Mouse (Mus musculus): ENCODE data around the gene Cmss1. TPM values are rescaled to one million over a fixed set of nuclear protein-coding genes. Genes with fewer than 3 reads are reported as not detected.

Gene Cmss1
- polyA plus RNA-seq, 2 experiments: 6.0 to 23.0 TPM

DNA sequence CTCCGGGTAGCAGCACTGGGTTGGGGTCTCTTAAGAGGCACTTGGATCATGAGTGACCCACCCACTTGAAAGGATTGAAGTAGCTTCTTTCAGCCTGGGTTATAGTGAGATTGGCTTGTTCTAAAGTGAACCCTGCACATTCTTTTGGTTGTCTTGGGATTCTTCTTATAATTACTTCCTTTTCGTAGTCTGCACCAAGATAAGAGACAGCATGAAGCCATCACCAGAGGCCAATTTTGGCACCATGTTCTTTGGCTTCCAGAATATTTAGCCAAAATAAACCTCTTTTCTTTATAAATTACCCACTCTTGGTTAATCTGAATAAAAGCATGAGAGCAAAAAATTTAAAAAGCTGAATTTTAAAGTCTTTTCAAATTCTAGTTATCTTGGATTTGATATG is 136.8 kb downstream of the Cmss1 start:
- Histone ChIP-seq H3K36me3 (replicated peaks; ENCODE audit: control insufficient read depth, insufficient read depth, low read depth) (no peaks in the 10 kb centered on the region), H3K27me3 (ENCODE audit: control insufficient read depth, insufficient read depth, low read length) (no peaks in the 10 kb centered on the region), H3K4me1 (replicated peaks; ENCODE audit: control insufficient read depth in 2 of 2, insufficient read depth in 2 of 2, low read length in 1 of 2) (no peaks in the 10 kb centered on the region; a peak in 1 of 4 replicates), H3K9ac (replicated peaks) (no peak overlapping the region), H3K4me3 (ENCODE audit: insufficient read depth in 1 of 2, low read depth in 2 of 2, low read length in 2 of 2) (no peak overlapping the region), H3K27ac (no peak overlapping the region), H3K4me2 (ENCODE audit: low read depth) (no peak overlapping the region), H3K9me3 (ENCODE audit: control insufficient read depth, low read length) (no peaks in the 10 kb centered on the region)
- TF ChIP-seq EP300 (IDR thresholded peaks at IDR 0.05; ENCODE audit: low read depth) (no peak), CTCF (IDR thresholded peaks at IDR 0.05; ENCODE audit: low read depth) (no peak)
- ATAC-seq (ENCODE audit: insufficient read depth): no peak
- DNase-seq (ENCODE audit: low read depth in 3 of 3, low spot score in 3 of 3): no peak
- WGBS (ENCODE audit: insufficient replicate concordance): 57% methylated on average over 2 of the region's 2 CpGs

DNA sequence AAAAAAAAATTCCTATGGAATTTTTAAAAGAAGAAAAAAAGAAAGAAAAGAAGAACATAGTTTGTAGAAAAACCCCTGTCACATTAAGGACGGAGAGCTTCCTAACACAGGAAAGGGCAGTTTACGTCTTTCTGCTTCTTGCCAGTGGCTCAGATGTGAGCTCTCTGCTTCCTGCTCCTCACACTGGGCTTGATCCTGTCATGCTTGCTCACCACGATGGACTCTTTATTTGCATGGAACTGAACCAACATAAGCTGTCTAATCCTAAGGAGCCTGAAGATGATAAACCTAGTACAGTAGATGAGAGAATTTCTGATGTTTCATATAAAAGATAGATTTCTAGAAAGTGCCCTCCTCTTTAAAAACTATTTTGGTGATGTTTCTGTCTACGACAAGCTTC is 137.4 kb downstream of the Cmss1 start:
- no peak overlapping the region for H3K4me2 ChIP-seq (ENCODE audit: low read depth)
- H3K9ac ChIP-seq (replicated peaks): no peak overlapping the region
- no peak overlapping the region for H3K4me3 ChIP-seq (ENCODE audit: insufficient read depth in 1 of 2, low read depth in 2 of 2, low read length in 2 of 2)
- TF ChIP-seq CTCF (IDR thresholded peaks at IDR 0.05; ENCODE audit: low read depth) (no peak), EP300 (IDR thresholded peaks at IDR 0.05; ENCODE audit: low read depth) (no peak)
- no peaks in the 10 kb centered on the region for H3K9me3 ChIP-seq (ENCODE audit: control insufficient read depth, low read length)
- H3K27ac ChIP-seq: no peak overlapping the region
- no peaks in the 10 kb centered on the region for H3K36me3 ChIP-seq (replicated peaks; ENCODE audit: control insufficient read depth, insufficient read depth, low read depth)
- ATAC-seq (ENCODE audit: insufficient read depth) (no peak), DNase-seq (ENCODE audit: low read depth in 3 of 3, low spot score in 3 of 3) (no peak)
- no peaks in the 10 kb centered on the region for H3K27me3 ChIP-seq (ENCODE audit: control insufficient read depth, insufficient read depth, low read length)
- no peaks in the 10 kb centered on the region; a peak in 1 of 4 replicates for H3K4me1 ChIP-seq (replicated peaks; ENCODE audit: control insufficient read depth in 2 of 2, insufficient read depth in 2 of 2, low read length in 1 of 2)
- 50% methylated on average over 4 of the region's 4 CpGs for WGBS (ENCODE audit: insufficient replicate concordance)

DNA sequence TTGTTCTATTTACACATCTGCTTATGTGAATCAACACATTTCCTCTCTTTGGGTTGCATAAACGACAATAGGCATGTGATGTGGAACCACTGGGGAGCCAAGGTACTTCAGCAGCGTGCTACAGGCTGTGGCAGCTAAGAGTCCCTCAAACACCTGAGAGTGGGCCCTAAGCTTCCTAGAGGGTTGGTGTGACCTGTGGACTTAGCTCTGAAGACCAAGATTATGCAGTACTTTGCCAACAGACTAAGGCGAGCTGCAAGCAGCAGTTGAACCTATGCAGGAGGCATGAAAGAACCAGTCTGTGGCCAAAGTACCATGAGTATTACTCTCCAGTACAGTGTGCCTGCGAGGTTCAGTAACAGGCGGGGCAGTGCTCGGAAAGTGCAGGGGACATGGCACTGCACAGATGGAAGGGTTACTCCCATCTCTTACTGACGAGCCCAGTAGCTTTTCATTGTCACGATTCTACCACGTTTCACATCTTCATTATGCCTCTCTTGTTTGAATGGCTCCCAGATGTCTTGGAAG is 141.2 kb downstream of the Cmss1 start:
- no peaks in the 10 kb centered on the region for H3K27me3 ChIP-seq (ENCODE audit: control insufficient read depth, insufficient read depth, low read length)
- no peak overlapping the region for H3K4me2 ChIP-seq (ENCODE audit: low read depth)
- no peak overlapping the region for H3K4me3 ChIP-seq (ENCODE audit: insufficient read depth in 1 of 2, low read depth in 2 of 2, low read length in 2 of 2)
- DNase-seq (ENCODE audit: low read depth in 3 of 3, low spot score in 3 of 3) (no peak), ATAC-seq (ENCODE audit: insufficient read depth) (no peak)
- H3K9me3 ChIP-seq (ENCODE audit: control insufficient read depth, low read length): no peaks in the 10 kb centered on the region
- no peak overlapping the region for H3K9ac ChIP-seq (replicated peaks)
- H3K4me1 ChIP-seq (replicated peaks; ENCODE audit: control insufficient read depth in 2 of 2, insufficient read depth in 2 of 2, low read length in 1 of 2): no peaks in the 10 kb centered on the region; a peak in 1 of 4 replicates
- WGBS (ENCODE audit: insufficient replicate concordance): 75% methylated on average over 9 of the region's 9 CpGs
- H3K36me3 ChIP-seq (replicated peaks; ENCODE audit: control insufficient read depth, insufficient read depth, low read depth): no peaks in the 10 kb centered on the region
- H3K27ac ChIP-seq: no peak overlapping the region
- TF ChIP-seq CTCF (IDR thresholded peaks at IDR 0.05; ENCODE audit: low read depth) (no peak), EP300 (IDR thresholded peaks at IDR 0.05; ENCODE audit: low read depth) (no peak)

DNA sequence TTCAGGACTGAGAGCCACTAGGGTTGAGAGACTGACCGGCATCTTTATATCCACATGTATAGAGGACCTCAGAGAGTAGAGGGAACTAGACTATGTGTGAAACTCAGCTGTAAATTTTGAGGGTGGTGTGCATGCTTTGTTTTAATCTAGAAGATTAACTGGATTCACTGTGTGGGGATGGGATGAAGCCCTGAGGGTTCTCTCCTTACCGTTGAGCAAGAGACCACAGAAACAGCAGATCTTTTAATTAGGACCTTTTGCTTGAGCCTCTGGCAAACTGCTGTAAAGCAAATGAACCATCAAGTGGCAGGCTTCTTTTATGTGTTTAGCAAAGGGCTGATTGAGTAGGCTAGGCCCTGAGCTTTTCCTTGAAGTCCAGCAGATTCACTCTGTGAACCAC is 150.7 kb downstream of the Cmss1 start:
- no peak overlapping the region for H3K4me2 ChIP-seq (ENCODE audit: low read depth)
- no peaks in the 10 kb centered on the region for H3K36me3 ChIP-seq (replicated peaks; ENCODE audit: control insufficient read depth, insufficient read depth, low read depth)
- ATAC-seq (ENCODE audit: insufficient read depth) (no peak), DNase-seq (ENCODE audit: low read depth in 3 of 3, low spot score in 3 of 3) (no peak)
- WGBS (ENCODE audit: insufficient replicate concordance): 54% methylated on average over 2 of the region's 2 CpGs
- H3K4me1 ChIP-seq (replicated peaks; ENCODE audit: control insufficient read depth in 2 of 2, insufficient read depth in 2 of 2, low read length in 1 of 2): no peaks in the 10 kb centered on the region
- no peak overlapping the region for H3K27ac ChIP-seq
- no peaks in the 10 kb centered on the region for H3K27me3 ChIP-seq (ENCODE audit: control insufficient read depth, insufficient read depth, low read length)
- no peaks in the 10 kb centered on the region for H3K9me3 ChIP-seq (ENCODE audit: control insufficient read depth, low read length)
- H3K9ac ChIP-seq (replicated peaks): no peak overlapping the region
- TF ChIP-seq CTCF (IDR thresholded peaks at IDR 0.05; ENCODE audit: low read depth): no peak
- TF ChIP-seq EP300 (IDR thresholded peaks at IDR 0.05; ENCODE audit: low read depth): no peak
- no peak overlapping the region for H3K4me3 ChIP-seq (ENCODE audit: insufficient read depth in 1 of 2, low read depth in 2 of 2, low read length in 2 of 2)

DNA sequence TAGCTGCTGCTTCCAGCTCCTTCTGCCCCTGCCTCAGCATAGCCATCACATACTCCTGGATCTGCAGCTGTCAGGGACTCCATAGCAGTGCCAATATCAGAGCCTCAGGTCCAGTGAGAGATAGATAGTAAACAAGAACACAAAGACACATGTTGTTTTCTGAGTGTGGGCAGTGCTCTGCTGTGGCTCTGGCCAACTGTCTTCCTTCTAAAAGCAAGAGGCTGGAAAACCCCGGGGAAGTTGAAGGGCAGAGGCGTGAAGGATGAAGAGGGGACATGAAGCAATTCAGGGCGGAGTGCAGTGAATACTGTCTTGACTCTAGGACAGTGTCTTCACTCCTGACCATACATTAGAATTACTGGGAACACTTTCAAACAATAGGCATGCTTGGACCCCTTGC is 151.1 kb downstream of the Cmss1 start:
- Histone ChIP-seq H3K9ac (replicated peaks) (no peak overlapping the region), H3K36me3 (replicated peaks; ENCODE audit: control insufficient read depth, insufficient read depth, low read depth) (no peaks in the 10 kb centered on the region), H3K4me1 (replicated peaks; ENCODE audit: control insufficient read depth in 2 of 2, insufficient read depth in 2 of 2, low read length in 1 of 2) (no peaks in the 10 kb centered on the region), H3K4me3 (ENCODE audit: insufficient read depth in 1 of 2, low read depth in 2 of 2, low read length in 2 of 2) (no peak overlapping the region), H3K4me2 (ENCODE audit: low read depth) (no peak overlapping the region), H3K9me3 (ENCODE audit: control insufficient read depth, low read length) (no peaks in the 10 kb centered on the region), H3K27me3 (ENCODE audit: control insufficient read depth, insufficient read depth, low read length) (no peaks in the 10 kb centered on the region), H3K27ac (no peak overlapping the region)
- 68% methylated on average over 3 of the region's 3 CpGs for WGBS (ENCODE audit: insufficient replicate concordance)
- no peak for DNase-seq (ENCODE audit: low read depth in 3 of 3, low spot score in 3 of 3)
- ATAC-seq (ENCODE audit: insufficient read depth): no peak
- TF ChIP-seq CTCF (IDR thresholded peaks at IDR 0.05; ENCODE audit: low read depth): no peak
- no peak for TF ChIP-seq EP300 (IDR thresholded peaks at IDR 0.05; ENCODE audit: low read depth)
